Mouse (Mus musculus) forebrain, embryonic 12.5 days (tissue): ENCODE measurements around the gene Gm44965. TPM values are rescaled to one million over a fixed set of nuclear protein-coding genes. Genes with fewer than 3 reads are reported as not detected.

Experiments used
- ATAC-seq: fragments of 200-750 bp; cut with Nextera tagmentation; 2 replicates; pipeline ENCODE4 v1.8.0; 2017; ENCODE audit warnings: moderate TSS enrichment; ENCODE audit not compliant: low FRiP score
- H3K27ac ChIP-seq: fragments of 300-500 bp; sonication (generic); 2 replicates; pipeline ENCODE4 v1.5.1; 2016; ENCODE audit warnings: mild to moderate bottlenecking
- H3K27me3 ChIP-seq: fragments of 300-500 bp; sonication (generic); 2 replicates; pipeline ENCODE4 v1.6.1; 2016; ENCODE audit warnings: mild to moderate bottlenecking
- H3K36me3 ChIP-seq: fragments of 300-500 bp; sonication (generic); replicated peaks from 2 replicates; pipeline ENCODE4 v1.6.1; 2016; ENCODE audit warnings: mild to moderate bottlenecking
- H3K4me1 ChIP-seq: fragments of 300-500 bp; sonication (generic); 2 replicates; pipeline ENCODE4 v1.6.1; 2016
- H3K4me2 ChIP-seq: fragments of 300-500 bp; sonication (generic); 2 replicates; pipeline ENCODE4 v1.6.1; 2016; ENCODE audit warnings: mild to moderate bottlenecking, moderate library complexity
- H3K4me3 ChIP-seq: fragments of 300-500 bp; sonication (generic); replicated peaks from 2 replicates; pipeline ENCODE4 v1.5.1; 2016; ENCODE audit warnings: mild to moderate bottlenecking
- H3K9ac ChIP-seq: fragments of 300-500 bp; sonication (generic); 2 replicates; pipeline ENCODE4 v1.6.1; 2016; ENCODE audit warnings: mild to moderate bottlenecking
- H3K9me3 ChIP-seq: fragments of 300-500 bp; sonication (generic); 2 replicates; pipeline ENCODE4 v1.6.1; 2016
- WGBS: fragments of 180-500 bp; shearing (Covaris S2); methylation state at CpG from one replicate; pipeline ENCODE4 v1.1.7; 2016; 5-methylcytosine and 5-hydroxymethylcytosine counted together
- polyA plus RNA-seq: library from polyadenylated mRNA; unstranded; fragments of >200 nt; fragmentation: Nextera tagmentation; extraction: Ambion mirVana; gene quantifications from 2 replicates; pipeline ENCODE4 v1.2.1, GENCODE M21; 2016

Gene Gm44965
- polyA plus RNA-seq, 1 experiment from 2014 or later = not detected

- no peak overlapping the region for H3K4me3 ChIP-seq
- H3K9ac ChIP-seq = no peak overlapping the region
- no peak for ATAC-seq
- WGBS = 89% methylated on average over 8 of the region's 8 CpGs
- H3K4me1 ChIP-seq = peaks cover 23% of the 10 kb centered on the region
- peaks cover 53% of the 10 kb centered on the region for H3K27me3 ChIP-seq
- H3K4me2 ChIP-seq = no peak overlapping the region
- H3K9me3 ChIP-seq = no peaks in the 10 kb centered on the region
- no peaks in the 10 kb centered on the region for H3K36me3 ChIP-seq
- H3K27ac ChIP-seq = no peak overlapping the region
These were observed 37.1 kb downstream of the Gm44965 start for GRCm38 (mm10) chr6:48630831-48631230.

DNA sequence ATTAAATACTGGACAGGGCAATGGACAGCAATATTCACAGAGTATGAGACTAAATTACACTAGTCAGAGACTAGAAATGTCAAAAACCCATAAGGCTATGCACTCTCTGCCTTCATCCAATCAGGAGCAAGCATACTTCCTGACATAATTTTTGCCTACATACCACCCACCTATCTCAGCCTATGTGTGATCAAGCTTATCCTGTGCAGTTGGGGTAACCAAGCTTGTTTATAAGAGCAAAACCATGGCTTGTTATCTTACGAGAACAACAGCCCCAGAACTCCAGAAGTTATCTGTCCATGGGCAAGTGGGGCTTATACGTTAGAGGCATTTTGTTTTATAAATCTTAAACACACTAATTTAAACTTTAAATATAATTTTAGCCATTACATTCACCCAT is 41.4 kb downstream of the Gm44965 start:
- Histone ChIP-seq H3K4me3 (no peak overlapping the region), H3K4me1 (no peaks in the 10 kb centered on the region), H3K4me2 (no peak overlapping the region), H3K27ac (no peak overlapping the region), H3K27me3 (peaks cover 12% of the 10 kb centered on the region), H3K9ac (no peak overlapping the region), H3K36me3 (no peaks in the 10 kb centered on the region), H3K9me3 (no peaks in the 10 kb centered on the region)
- WGBS = 86% methylated on average over 2 of the region's 2 CpGs
- no peak for ATAC-seq

DNA sequence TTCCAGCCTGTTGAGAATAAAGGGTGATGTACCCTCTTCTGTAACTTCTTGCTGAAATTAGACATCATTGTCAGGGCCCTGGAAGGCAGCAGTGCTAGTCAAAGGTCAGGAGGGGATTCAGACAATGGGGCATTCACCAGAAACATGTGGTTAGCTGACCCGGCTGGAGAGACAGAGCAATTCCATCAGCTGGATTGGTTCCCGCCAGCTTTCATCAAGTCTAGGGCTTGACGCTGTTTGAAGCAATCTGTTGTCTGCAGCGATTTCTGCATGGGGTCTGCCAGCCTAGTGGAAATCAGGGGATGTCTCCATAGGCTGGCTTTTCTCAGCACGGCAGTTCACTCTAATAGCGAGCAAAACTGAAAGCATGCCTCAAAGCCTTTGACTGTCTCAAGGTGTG is 42.8 kb downstream of the Gm44965 start:
- no peak overlapping the region for H3K4me3 ChIP-seq
- no peaks in the 10 kb centered on the region for H3K36me3 ChIP-seq
- no peaks in the 10 kb centered on the region for H3K9me3 ChIP-seq
- ATAC-seq = no peak
- 52% methylated on average over 6 of the region's 6 CpGs for WGBS
- no peak overlapping the region for H3K4me2 ChIP-seq
- no peaks in the 10 kb centered on the region for H3K4me1 ChIP-seq
- H3K9ac ChIP-seq = no peak overlapping the region
- no peak overlapping the region for H3K27ac ChIP-seq
- H3K27me3 ChIP-seq = 0 out of 2 replicates have a peak, but pooled peaks cover 5% of the 10 kb centered on the region

GRCm38 (mm10) chr6:48637811-48638500 is 44.2 kb downstream of the Gm44965 start:
- H3K4me2 ChIP-seq = no peak overlapping the region
- H3K4me1 ChIP-seq = no peaks in the 10 kb centered on the region
- no peak for ATAC-seq
- H3K27ac ChIP-seq = no peak overlapping the region
- no peaks in the 10 kb centered on the region for H3K36me3 ChIP-seq
- H3K27me3 ChIP-seq = no peaks in the 10 kb centered on the region
- 83% methylated on average over 6 of the region's 6 CpGs for WGBS
- no peak overlapping the region for H3K9ac ChIP-seq
- H3K4me3 ChIP-seq = no peak overlapping the region
- no peaks in the 10 kb centered on the region for H3K9me3 ChIP-seq

DNA sequence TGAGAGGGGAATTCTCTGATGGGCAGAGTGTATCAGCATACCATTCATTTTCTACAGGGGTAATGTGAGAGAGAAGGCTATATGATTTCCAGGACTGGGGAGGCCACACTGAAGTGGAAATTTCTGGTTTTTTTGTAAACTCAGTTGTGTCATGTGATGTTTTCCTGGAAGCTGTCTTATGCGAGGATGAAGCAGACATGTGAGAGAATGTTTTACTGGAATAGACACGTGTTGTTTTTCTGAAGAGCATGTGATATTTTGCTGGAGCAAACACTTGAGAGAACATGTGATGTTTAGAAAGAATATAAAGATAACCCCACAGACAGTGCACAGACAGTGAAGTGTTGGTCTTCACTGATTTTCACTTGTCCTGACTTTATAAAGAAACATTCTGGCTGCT is 44.8 kb downstream of the Gm44965 start:
- no peak overlapping the region for H3K9ac ChIP-seq
- H3K27me3 ChIP-seq = no peaks in the 10 kb centered on the region
- WGBS = 80% methylated on average over 2 of the region's 2 CpGs
- H3K4me3 ChIP-seq = no peak overlapping the region
- no peak overlapping the region for H3K27ac ChIP-seq
- no peak overlapping the region for H3K4me2 ChIP-seq
- H3K9me3 ChIP-seq = no peaks in the 10 kb centered on the region
- no peaks in the 10 kb centered on the region for H3K36me3 ChIP-seq
- no peak for ATAC-seq
- no peaks in the 10 kb centered on the region for H3K4me1 ChIP-seq

DNA sequence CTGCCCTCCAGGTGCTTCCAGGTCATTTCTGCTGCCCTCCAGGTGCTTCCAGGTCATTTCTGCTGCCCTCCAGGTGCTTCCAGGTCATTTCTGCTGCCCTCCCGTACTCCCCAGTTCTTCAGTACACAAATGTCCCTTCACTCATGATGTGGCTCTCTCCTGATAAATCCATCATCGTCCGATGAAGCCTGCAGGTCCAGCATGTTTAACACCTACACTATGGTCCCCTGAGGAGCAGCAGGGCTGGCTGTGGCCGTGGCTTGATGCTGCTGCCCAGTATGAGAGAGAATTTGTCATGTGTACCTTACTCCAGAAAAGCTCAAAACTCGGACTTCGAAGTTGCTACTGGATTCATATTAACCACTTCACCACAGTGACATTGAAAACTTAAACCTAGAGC is 47.6 kb downstream of the Gm44965 start:
- Histone ChIP-seq H3K9ac (no peak overlapping the region), H3K4me1 (no peaks in the 10 kb centered on the region), H3K27ac (no peak overlapping the region), H3K4me2 (no peak overlapping the region), H3K9me3 (no peaks in the 10 kb centered on the region), H3K27me3 (0 out of 2 replicates have a peak, but pooled peaks cover 4% of the 10 kb centered on the region), H3K4me3 (no peak overlapping the region), H3K36me3 (no peaks in the 10 kb centered on the region)
- 82% methylated on average over 6 of the region's 6 CpGs for whole genome bisulfite sequencing
- ATAC-seq = no peak

DNA sequence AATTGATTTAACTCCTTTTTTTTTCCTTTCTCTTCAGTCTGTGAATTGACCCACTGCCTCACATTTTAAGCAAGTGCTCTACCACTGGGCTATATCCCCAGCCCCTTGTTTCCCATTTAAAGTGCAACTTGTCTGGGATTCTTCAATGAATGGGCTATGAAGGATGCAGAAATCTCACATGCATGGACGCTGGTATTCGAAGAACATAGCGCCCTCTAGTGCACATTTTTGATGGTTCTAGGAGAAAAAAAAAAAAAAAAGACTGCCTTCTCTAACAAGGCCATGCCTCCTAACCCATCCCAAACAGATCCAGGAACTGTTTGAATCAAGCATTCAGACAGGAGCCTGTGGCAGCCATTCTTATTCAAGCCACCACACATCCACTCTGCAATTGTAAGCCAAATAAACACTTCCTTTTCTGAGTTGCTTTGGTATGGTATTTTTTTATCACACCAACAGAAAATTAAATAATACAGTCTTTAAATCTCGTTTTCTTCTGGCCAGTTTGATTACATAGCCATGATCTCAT is 49.1 kb downstream of the Gm44965 start:
- H3K27me3 ChIP-seq = 0 out of 2 replicates have a peak, but pooled peaks cover 4% of the 10 kb centered on the region
- no peak overlapping the region for H3K27ac ChIP-seq
- H3K9ac ChIP-seq = no peak overlapping the region
- no peak for ATAC-seq
- no peaks in the 10 kb centered on the region for H3K36me3 ChIP-seq
- no peaks in the 10 kb centered on the region for H3K9me3 ChIP-seq
- H3K4me1 ChIP-seq = no peaks in the 10 kb centered on the region
- no peak overlapping the region for H3K4me2 ChIP-seq
- WGBS = 23% methylated on average over 4 of the region's 4 CpGs
- no peak overlapping the region for H3K4me3 ChIP-seq

GRCm38 (mm10) chr6:48645660-48646308 is 52.0 kb downstream of the Gm44965 start:
- WGBS = 16% methylated on average over 12 of the region's 12 CpGs
- ATAC-seq = no peak
- no peak overlapping the region for H3K9ac ChIP-seq

DNA sequence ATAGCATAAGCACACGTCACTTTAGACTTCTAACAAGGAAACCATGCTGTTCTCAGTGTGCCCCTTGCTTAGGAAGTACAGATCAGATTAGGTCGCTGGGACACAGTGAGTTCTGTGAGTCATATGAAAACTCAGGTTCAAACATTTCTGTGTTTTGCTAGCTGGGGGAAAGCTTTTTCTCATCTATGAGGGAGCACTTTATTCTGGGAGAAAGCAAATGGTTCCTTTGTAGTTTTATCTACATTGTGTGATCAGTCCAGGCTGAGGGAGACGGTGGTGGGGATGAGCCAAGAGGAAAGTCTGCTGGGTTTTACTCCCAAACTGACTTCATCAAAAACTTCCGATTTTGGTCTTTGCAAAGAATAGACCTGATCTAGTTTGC is 52.6 kb downstream of the Gm44965 start:
- no peak overlapping the region for H3K27ac ChIP-seq
- 82% methylated on average over 4 of the region's 4 CpGs for WGBS
- H3K27me3 ChIP-seq = 0 out of 2 replicates have a peak, but pooled peaks cover 4% of the 10 kb centered on the region
- H3K9ac ChIP-seq = no peak overlapping the region
- no peak for ATAC-seq
- H3K9me3 ChIP-seq = no peaks in the 10 kb centered on the region
- no peak overlapping the region for H3K4me3 ChIP-seq
- H3K4me2 ChIP-seq = no peak overlapping the region
- no peaks in the 10 kb centered on the region for H3K4me1 ChIP-seq
- no peaks in the 10 kb centered on the region for H3K36me3 ChIP-seq

More at GRCm38 (mm10) chr6:48645660-48646308, 52.0 kb downstream of the Gm44965 start:
- Histone ChIP-seq H3K4me2 (no peak overlapping the region), H3K27me3 (0 out of 2 replicates have a peak, but pooled peaks cover 4% of the 10 kb centered on the region), H3K4me3 (no peak overlapping the region), H3K27ac (no peak overlapping the region), H3K9me3 (no peaks in the 10 kb centered on the region), H3K4me1 (no peaks in the 10 kb centered on the region), H3K36me3 (no peaks in the 10 kb centered on the region)

- Histone ChIP-seq H3K9ac (no peak within 1 kb of the TSS), H3K4me2 (no peak within 1 kb of the TSS), H3K27me3 (0 out of 2 replicates have a peak, but pooled peaks cover 4% of the 10 kb centered on the region), H3K9me3 (no peaks in the 10 kb centered on the region), H3K27ac (no peak within 1 kb of the TSS), H3K4me3 (no peak within 1 kb of the TSS), H3K36me3 (no peaks in the 10 kb centered on the region), H3K4me1 (no peaks in the 10 kb centered on the region)
- ATAC-seq = no peak
- WGBS = 60% methylated on average over 3 of the region's 3 CpGs
These were observed 53.3 kb downstream of the Gm44965 start, which contains the start of gene Gimap8 for GRCm38 (mm10) chr6:48646995-48647394. Gimap8 (plus strand) TSS chr6:48647234.

DNA sequence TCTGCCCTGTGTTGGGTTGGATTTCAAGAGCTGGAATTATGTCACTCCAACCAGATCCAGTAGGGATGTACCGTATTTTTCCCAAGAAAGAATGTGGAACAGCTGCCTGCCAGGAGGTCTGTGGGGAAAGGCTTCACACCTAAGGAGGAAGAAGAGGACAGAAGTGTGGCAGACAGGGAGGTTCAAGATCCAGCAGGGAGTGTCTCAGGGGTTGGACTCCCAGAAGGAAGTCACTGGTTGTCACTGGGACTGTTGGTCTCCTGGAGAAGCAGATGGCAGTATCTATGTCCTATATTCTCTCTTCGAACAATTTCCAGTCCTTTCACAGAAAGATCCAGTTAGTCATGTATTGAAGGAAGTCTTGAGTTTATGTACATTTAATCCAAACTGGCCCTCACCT is 53.9 kb downstream of the Gm44965 start:
- Histone ChIP-seq H3K4me2 (no peak overlapping the region), H3K9ac (no peak overlapping the region), H3K4me3 (no peak overlapping the region), H3K4me1 (no peaks in the 10 kb centered on the region), H3K9me3 (no peaks in the 10 kb centered on the region), H3K27me3 (0 out of 2 replicates have a peak, but pooled peaks cover 4% of the 10 kb centered on the region), H3K27ac (no peak overlapping the region), H3K36me3 (no peaks in the 10 kb centered on the region)
- WGBS = 94% methylated on average over 2 of the region's 2 CpGs
- ATAC-seq = no peak

DNA sequence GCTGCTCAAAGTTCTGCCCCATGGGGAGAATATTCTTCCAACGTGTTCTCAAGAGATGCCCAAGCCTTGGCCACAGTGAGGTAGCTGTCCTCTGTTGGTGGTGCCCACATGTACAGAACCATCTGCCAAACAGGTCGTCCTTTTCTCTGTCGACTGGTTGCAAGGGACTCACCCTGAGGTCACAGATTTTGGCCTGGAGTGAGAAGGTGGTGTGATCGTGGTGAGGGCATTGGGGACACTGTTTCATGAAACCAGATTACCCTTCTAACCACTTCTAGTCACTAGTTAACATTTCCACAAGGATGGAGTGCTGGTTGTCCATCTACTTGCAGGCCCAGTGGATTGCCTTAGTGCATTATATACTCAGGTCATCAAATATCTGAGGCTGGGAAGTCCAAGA is 55.0 kb downstream of the Gm44965 start:
- H3K27me3 ChIP-seq = 0 out of 2 replicates have a peak, but pooled peaks cover 4% of the 10 kb centered on the region
- no peaks in the 10 kb centered on the region for H3K36me3 ChIP-seq
- H3K4me1 ChIP-seq = no peaks in the 10 kb centered on the region
- 88% methylated on average over 4 of the region's 4 CpGs for WGBS
- ATAC-seq = no peak
- H3K9ac ChIP-seq = no peak overlapping the region
- no peaks in the 10 kb centered on the region for H3K9me3 ChIP-seq
- H3K4me2 ChIP-seq = no peak overlapping the region
- H3K27ac ChIP-seq = no peak overlapping the region
- no peak overlapping the region for H3K4me3 ChIP-seq
